Mouse (Mus musculus) limb, embryonic 10.5 days (tissue): Measurements from ENCODE around the gene Tmem184a. TPM values are rescaled to one million over a fixed set of nuclear protein-coding genes. Genes with fewer than 3 reads are reported as not detected.
A peak's percentile ranks its signal among the peaks of the same experiment; 100 is the strongest.

Source experiments
- DNase-seq: peaks from one replicate; pipeline ENCODE4 v3.0.0-alpha.2; 2017; ENCODE audit warnings: low spot score
- H3K27ac ChIP-seq: fragments of 300-500 bp; sonication (generic); 2 replicates; pipeline ENCODE4 v1.5.1; 2016; ENCODE audit warnings: mild to moderate bottlenecking
- H3K27me3 ChIP-seq: fragments of 300-500 bp; sonication (generic); 2 replicates; pipeline ENCODE4 v1.6.1; 2016; ENCODE audit warnings: low read depth, mild to moderate bottlenecking; ENCODE audit not compliant: poor library complexity, severe bottlenecking
- H3K36me3 ChIP-seq: fragments of 300-500 bp; sonication (generic); 2 replicates; pipeline ENCODE4 v1.6.1; 2016; ENCODE audit warnings: mild to moderate bottlenecking, moderate library complexity
- H3K4me1 ChIP-seq: fragments of 300-500 bp; sonication (generic); 2 replicates; pipeline ENCODE4 v1.6.1; 2016
- H3K4me3 ChIP-seq: fragments of 300-500 bp; sonication (generic); 2 replicates; pipeline ENCODE4 v1.5.1; 2016; ENCODE audit warnings: mild to moderate bottlenecking, moderate library complexity
- H3K9me3 ChIP-seq: fragments of 300-500 bp; sonication (generic); replicated peaks from 2 replicates; pipeline ENCODE4 v1.6.1; 2016; ENCODE audit warnings: mild to moderate bottlenecking
- WGBS: fragments of 180-500 bp; shearing (Covaris S2); methylation state at CpG from one replicate; pipeline ENCODE4 v1.1.7; 2016; 5-methylcytosine and 5-hydroxymethylcytosine counted together
- polyA plus RNA-seq: library from polyadenylated mRNA; unstranded; fragments of >200 nt; fragmentation: Nextera tagmentation; extraction: Ambion mirVana; gene quantifications from 2 replicates; pipeline ENCODE4 v1.2.1, GENCODE M21; 2016

The Tmem184a gene
- 2.1 and 2.2 TPM in 2 replicates for polyA plus RNA-seq

DNA sequence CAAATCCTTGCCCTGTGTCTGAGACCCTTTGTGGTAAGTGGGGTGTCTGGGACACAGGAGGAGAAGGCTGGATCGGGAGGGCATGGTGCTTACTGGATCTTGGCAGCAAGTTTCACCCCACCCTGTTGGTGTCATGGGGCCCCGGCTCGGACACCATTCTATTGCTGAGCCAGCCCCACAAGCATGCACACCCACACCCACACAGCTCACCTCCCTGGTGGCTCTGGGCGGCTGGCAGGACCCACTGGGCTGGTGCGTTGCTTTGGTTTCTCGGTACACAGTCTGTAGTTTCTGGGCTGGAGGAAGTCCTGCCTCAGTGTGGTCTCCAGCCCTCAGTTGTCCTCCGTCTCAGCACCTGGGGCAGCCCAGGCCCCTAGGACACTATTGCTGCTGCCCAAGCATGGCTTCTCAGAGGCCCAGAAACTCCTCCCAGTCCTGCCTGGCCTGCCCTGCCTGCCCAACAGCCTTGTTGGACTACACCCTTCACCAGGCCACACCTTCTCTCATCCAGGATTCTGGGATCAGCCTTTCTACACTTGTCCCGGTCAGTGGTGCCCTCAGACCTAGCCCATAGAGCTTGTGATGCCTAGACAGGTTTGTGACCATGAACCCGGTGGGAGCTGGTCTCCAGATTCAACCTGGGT is at the start of gene Tmem184a:
Gene Tmem184a, minus strand, starts transcription at position 380 of the 644 bp plus-strand sequence.
- Histone ChIP-seq H3K36me3 (peaks cover 30% of the 10 kb centered on the region), H3K27me3 (peaks cover 20% of the 10 kb centered on the region), H3K9me3 (no peaks in the 10 kb centered on the region), H3K4me3 (no peak within 1 kb of the TSS), H3K27ac (no peak within 1 kb of the TSS), H3K4me1 (peaks cover 25% of the 10 kb centered on the region)
- WGBS = 89% methylated on average over 9 of the region's 9 CpGs
- no peak for DNase-seq

DNA sequence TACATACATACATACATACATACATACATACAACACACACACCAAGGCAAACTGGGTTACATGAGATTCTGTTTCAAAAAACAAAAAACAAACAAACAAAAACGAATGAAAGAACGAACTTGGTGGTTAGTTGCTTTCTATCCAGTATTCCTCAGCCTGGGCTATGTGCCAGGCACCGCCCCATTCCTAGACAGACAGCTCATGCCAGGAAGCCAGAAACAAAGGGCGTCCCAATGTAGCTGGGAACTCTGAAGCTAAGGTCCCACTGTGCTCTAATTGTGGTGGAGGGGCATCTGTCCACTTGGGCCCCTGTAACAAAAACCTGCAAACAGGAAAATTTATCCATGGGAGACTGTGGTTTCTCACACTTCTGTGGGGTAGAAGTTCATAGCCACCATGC is 43.0 kb upstream of the Tmem184a start:
- no peak overlapping the region for H3K4me3 ChIP-seq
- H3K27ac ChIP-seq = no peak overlapping the region
- DNase-seq = no peak
- H3K27me3 ChIP-seq = 0 out of 2 replicates have a peak, but pooled peaks cover 9% of the 10 kb centered on the region
- peaks cover 8% of the 10 kb centered on the region; the same call in 1 of the 2 replicates for H3K4me1 ChIP-seq
- no peaks in the 10 kb centered on the region for H3K36me3 ChIP-seq
- 78% methylated on average over 4 of the region's 4 CpGs for WGBS
- no peaks in the 10 kb centered on the region for H3K9me3 ChIP-seq

DNA sequence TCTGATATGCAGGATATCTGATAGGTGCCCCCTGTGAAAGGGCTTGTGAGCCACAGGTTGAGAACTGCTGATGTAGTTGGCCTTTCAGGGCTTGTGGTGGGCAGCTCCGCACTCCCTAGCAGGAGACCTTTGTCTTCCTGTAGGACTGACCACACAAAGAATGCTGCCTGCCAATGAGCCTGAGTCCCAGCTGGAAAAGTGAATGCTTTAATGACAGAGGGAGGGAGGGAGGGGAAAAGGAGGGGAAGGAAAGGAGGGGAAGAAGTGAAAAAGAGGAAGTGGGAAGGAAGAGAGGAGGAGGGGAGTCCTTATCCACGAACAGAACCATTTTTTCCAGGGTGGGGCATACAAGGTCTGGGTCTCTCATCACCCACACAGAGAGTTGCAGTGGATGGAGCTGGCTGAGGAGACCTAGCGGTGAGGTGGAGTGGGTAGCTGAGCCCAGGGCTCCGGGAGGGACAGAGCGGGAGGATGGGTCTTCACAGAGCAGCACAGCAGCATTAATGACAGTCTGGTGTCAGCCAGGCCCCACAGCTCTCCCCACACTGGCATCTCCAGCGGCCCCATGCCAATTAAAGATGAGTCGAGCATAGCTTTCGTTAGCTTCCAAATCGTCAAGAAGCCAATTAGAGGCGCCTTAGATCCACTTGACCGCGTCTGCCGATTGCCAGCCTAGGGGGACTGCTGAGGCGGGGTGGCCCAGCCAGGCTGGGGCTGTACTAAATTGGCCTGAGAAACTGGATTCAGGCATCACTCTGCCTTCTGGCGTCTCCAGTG is 40.8 kb upstream of the Tmem184a start:
- no peaks in the 10 kb centered on the region for H3K9me3 ChIP-seq
- DNase-seq = no peak
- H3K4me1 ChIP-seq = peaks cover 8% of the 10 kb centered on the region; the same call in 1 of the 2 replicates
- no peak overlapping the region for H3K4me3 ChIP-seq
- H3K27me3 ChIP-seq = 0 out of 2 replicates have a peak, but pooled peaks cover 9% of the 10 kb centered on the region
- 56% methylated on average over 15 of the region's 15 CpGs for WGBS
- no peaks in the 10 kb centered on the region for H3K36me3 ChIP-seq
- H3K27ac ChIP-seq = no peak overlapping the region

DNA sequence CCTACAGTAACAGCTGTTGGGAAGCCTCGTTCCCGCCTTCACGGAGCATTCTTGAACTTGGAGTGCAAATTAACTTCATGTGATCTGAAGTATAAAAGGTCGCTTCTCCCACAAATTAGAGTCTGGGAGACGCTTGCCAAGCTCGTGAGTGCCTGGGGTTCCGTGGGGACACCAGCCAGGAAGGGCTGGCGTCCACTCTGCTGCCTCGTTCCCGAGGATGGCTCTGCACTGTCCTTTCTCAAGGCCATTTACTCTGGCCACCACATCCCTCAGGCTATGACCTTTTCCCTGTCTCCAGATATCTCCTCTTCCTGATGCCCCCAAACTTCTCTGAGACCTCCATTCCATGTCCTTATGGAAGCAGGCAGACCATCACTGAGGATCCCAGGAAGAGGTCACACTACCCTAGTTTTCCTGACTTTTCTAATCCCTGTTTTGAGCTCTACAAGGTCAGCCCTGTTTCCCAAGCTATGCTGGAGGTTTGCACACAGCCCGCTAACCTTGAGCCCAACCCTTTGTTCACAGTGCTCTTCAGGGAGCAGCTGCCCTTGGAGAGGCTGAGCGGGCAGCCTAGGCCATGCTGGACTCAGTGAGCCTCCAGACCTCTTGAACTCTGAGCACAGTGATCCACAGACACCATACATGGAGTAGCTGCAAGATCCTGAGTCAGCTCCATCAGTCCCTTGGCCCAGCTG is 30.1 kb upstream of the Tmem184a start:
- Histone ChIP-seq H3K27me3 (peaks cover 19% of the 10 kb centered on the region; the same call in 1 of the 2 replicates), H3K36me3 (no peaks in the 10 kb centered on the region), H3K4me3 (no peak overlapping the region), H3K4me1 (peaks cover 5% of the 10 kb centered on the region; the same call in 1 of the 2 replicates), H3K9me3 (peaks cover 3% of the 10 kb centered on the region; the same call in 1 of the 2 replicates), H3K27ac (no peak overlapping the region)
- 84% methylated on average over 12 of the region's 12 CpGs for WGBS
- DNase-seq = no peak

DNA sequence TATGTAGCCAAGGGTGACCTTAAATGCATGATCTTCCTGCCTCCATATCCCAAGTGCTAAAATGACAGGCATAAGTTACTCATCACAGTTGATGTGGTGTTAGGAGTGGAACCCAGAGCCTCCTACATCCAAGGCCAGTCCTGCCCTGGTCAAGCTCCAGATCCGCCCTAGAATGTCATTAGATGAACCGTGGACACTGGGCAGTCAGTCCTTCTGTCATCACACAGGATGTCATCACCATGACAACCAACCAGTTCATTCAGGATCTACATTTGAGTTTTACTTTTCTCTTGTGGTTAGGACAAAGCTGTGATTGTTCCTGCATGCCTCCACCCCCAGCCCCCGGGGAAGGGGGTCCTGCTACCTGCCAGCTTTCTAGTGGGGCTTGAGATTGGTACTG is 19.4 kb upstream of the Tmem184a start:
- H3K36me3 ChIP-seq = no peaks in the 10 kb centered on the region
- no peak for DNase-seq
- H3K4me3 ChIP-seq = no peak overlapping the region
- no peak overlapping the region for H3K27ac ChIP-seq
- no peaks in the 10 kb centered on the region for H3K27me3 ChIP-seq
- no peaks in the 10 kb centered on the region for H3K9me3 ChIP-seq
- H3K4me1 ChIP-seq = peaks cover 4% of the 10 kb centered on the region; the same call in 1 of the 2 replicates
- 58% methylated on average over 3 of the region's 3 CpGs for WGBS

- peak; percentile 85 for DNase-seq
- Histone ChIP-seq H3K4me3 (no peak overlapping the region), H3K27me3 (no peaks in the 10 kb centered on the region), H3K4me1 (peaks cover 4% of the 10 kb centered on the region; the same call in 1 of the 2 replicates), H3K36me3 (no peaks in the 10 kb centered on the region), H3K9me3 (no peaks in the 10 kb centered on the region), H3K27ac (no peak overlapping the region)
- WGBS = 28% methylated on average over 2 of the region's 2 CpGs
Measured at GRCm38 (mm10) chr5:139838476-139838892, 18.8 kb upstream of the Tmem184a start.

- H3K4me3 ChIP-seq = no peak overlapping the region
- WGBS = 88% methylated on average over 7 of the region's 7 CpGs
Measured at GRCm38 (mm10) chr5:139835706-139836105, 16.0 kb upstream of the Tmem184a start.

GRCm38 (mm10) chr5:139832125-139832524 is 12.4 kb upstream of the Tmem184a start:
- WGBS = 86% methylated on average over 7 of the region's 7 CpGs

More at GRCm38 (mm10) chr5:139835706-139836105, 16.0 kb upstream of the Tmem184a start:
- no peaks in the 10 kb centered on the region for H3K27me3 ChIP-seq
- H3K4me1 ChIP-seq = peaks cover 4% of the 10 kb centered on the region; the same call in 1 of the 2 replicates
- H3K36me3 ChIP-seq = no peaks in the 10 kb centered on the region
- no peaks in the 10 kb centered on the region for H3K9me3 ChIP-seq
- no peak overlapping the region for H3K27ac ChIP-seq
- no peak for DNase-seq

DNA sequence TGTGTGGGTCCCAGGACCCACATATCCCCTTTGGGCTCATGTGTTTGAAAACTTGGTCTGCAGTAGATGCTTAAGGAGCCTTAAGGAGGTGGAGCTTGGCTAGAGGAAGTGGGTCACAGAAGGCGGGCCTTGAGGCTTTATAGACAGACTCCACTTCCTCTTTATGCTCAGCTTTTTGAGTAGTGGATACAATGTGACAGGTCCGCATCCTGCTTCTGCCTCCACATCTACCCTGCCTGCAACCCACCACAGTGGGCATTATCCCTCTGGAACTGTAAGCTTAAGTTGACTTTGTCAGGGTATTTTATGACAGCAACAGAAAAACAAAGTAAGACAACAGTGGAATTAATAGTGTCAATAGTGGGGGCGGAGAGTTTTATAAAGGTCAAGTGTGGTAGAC is 11.0 kb upstream of the Tmem184a start:
- 80% methylated on average over 3 of the region's 3 CpGs for WGBS

More at GRCm38 (mm10) chr5:139832125-139832524, 12.4 kb upstream of the Tmem184a start:
- Histone ChIP-seq H3K27me3 (no peaks in the 10 kb centered on the region), H3K4me1 (no peaks in the 10 kb centered on the region), H3K9me3 (no peaks in the 10 kb centered on the region), H3K36me3 (no peaks in the 10 kb centered on the region), H3K27ac (no peak overlapping the region), H3K4me3 (no peak overlapping the region)
- no peak for DNase-seq

DNA sequence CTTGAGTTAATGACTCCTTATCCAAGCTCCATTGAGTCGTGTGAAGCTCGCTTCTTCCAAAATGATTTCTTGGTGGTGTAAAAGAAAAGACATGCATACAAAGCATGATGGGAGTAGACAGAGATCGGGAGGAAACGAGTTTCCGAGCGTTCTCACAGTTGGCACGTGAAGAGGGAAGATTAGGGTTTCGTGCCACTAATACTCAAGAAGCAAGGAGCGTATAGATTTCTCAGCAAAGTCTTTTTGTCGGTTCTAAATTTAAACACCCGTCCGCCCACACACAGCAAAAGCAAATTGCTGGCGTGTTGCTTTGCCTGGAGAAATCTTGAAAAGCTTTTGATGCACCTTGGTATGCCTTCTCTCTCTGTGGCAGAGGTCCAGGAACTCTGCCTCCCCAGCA is 9.7 kb upstream of the Tmem184a start:
- no peaks in the 10 kb centered on the region for H3K27me3 ChIP-seq
- 86% methylated on average over 13 of the region's 13 CpGs for WGBS
- H3K4me3 ChIP-seq = no peak overlapping the region
- no peak overlapping the region for H3K27ac ChIP-seq
- peaks cover 10% of the 10 kb centered on the region for H3K36me3 ChIP-seq
- no peaks in the 10 kb centered on the region for H3K9me3 ChIP-seq
- peaks cover 12% of the 10 kb centered on the region for H3K4me1 ChIP-seq
- no peak for DNase-seq

More for the DNA sequence above, 11.0 kb upstream of the Tmem184a start:
- Histone ChIP-seq H3K27ac (no peak overlapping the region), H3K4me1 (peaks cover 6% of the 10 kb centered on the region), H3K9me3 (no peaks in the 10 kb centered on the region), H3K27me3 (no peaks in the 10 kb centered on the region), H3K36me3 (no peaks in the 10 kb centered on the region), H3K4me3 (no peak overlapping the region)
- no peak for DNase-seq

DNA sequence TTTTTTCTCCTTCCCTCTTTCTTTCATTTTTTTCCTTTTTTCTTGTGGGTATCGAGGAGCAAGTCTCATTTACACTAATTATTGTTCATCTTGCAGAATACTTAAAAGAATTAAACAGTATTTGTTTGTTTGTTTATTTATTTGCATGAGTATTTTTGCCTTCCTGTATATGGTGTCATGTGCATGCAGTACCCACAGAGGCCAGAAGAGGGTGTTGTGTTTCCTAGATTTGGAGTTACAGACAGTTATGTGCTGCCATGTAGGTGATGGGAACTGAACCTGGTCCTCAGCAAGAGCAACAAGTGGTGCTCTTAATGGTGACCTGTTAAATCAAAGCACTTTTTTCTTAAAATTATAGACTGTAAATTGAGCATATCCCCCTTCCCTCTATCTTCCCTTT is 7.9 kb upstream of the Tmem184a start:
- Histone ChIP-seq H3K27ac (no peak overlapping the region), H3K9me3 (no peaks in the 10 kb centered on the region), H3K36me3 (peaks cover 27% of the 10 kb centered on the region), H3K27me3 (no peaks in the 10 kb centered on the region), H3K4me3 (no peak overlapping the region), H3K4me1 (peaks cover 20% of the 10 kb centered on the region)
- WGBS = 92% methylated on average over 1 of the region's 1 CpGs
- DNase-seq = no peak

DNA sequence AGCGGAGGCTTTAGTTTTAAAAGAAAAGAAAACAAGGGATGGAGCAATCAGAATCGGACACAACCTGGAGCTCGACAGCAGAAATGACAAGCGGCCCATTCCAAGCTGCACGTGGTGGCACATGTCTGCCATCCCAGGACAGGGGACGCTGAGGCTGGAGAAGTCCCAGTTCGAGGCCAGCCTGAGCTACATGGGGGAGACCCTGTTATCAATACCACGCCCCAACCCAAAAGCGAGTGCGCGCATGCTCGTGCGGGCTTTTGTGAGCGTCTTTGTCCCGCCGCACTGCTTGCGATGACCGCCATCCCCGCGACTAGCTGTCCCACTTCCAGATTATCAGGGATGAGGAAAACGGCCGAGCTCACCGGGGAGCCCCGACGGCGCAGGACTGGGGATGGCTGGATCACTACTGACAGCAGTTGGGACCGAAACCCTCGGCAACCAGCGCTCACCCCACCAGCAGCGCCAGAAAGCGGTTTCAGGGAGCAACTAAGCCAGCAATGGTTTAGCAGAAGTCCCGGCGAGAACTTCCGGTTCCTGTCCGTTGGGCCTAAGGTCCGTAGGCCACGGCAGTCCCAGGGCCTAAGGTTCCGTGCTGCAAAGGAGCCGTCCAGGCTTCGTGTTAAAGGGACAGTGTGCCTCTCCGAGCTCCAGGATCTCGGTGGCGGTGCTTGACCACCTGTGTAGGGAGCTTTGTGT is 6.8 kb upstream of the Tmem184a start, which contains the start of the genes Gm26938 and Psmg3:
Gene Gm26938, minus strand, starts transcription at position 51 of the 699 bp plus-strand sequence.
Gene Psmg3, minus strand, starts transcription at position 529 of the 699 bp plus-strand sequence.
- H3K27me3 ChIP-seq = no peaks in the 10 kb centered on the region
- H3K4me3 ChIP-seq = peak within 1 kb of the TSS; percentile 79
- H3K4me1 ChIP-seq = peaks cover 31% of the 10 kb centered on the region
- H3K36me3 ChIP-seq = peaks cover 37% of the 10 kb centered on the region
- no peaks in the 10 kb centered on the region for H3K9me3 ChIP-seq
- peak; percentile 96 for DNase-seq
- 1% methylated on average over 43 of the region's 43 CpGs for WGBS
- H3K27ac ChIP-seq = peak within 1 kb of the TSS; percentile 84
